Mouse (Mus musculus) stomach, postnatal 0 days (tissue): ENCODE measurements around the gene Syngr2. TPM values are rescaled to one million over a fixed set of nuclear protein-coding genes. Genes with fewer than 3 reads are reported as not detected.

Source experiments
- ATAC-seq: fragments of 200-750 bp; cut with Nextera tagmentation; 2 replicates; pipeline ENCODE4 v1.8.0; 2017; ENCODE audit not compliant: low FRiP score, low TSS enrichment
- DNase-seq: peaks from one replicate; pipeline ENCODE4 v3.0.0-alpha.2; 2016; ENCODE audit warnings: low spot score
- H3K27ac ChIP-seq: fragments of 300-500 bp; sonication (generic); replicated peaks from 2 replicates; pipeline ENCODE4 v1.5.1; 2014; ENCODE audit warnings: mild to moderate bottlenecking, control low read depth
- H3K27me3 ChIP-seq: fragments of 300-500 bp; sonication (generic); 2 replicates; pipeline ENCODE4 v1.6.1; 2014; ENCODE audit warnings: low read length; ENCODE audit not compliant: control insufficient read depth, insufficient read depth
- H3K36me3 ChIP-seq: fragments of 300-500 bp; sonication (generic); 2 replicates; pipeline ENCODE4 v1.6.1; 2014; ENCODE audit warnings: low read length, mixed read lengths; ENCODE audit not compliant: control insufficient read depth, insufficient read depth
- H3K4me1 ChIP-seq: fragments of 300-500 bp; sonication (generic); replicated peaks from 2 replicates; pipeline ENCODE4 v1.6.1; 2014; ENCODE audit warnings: antibody characterized with exemption; ENCODE audit not compliant: control insufficient read depth, insufficient read depth
- H3K4me2 ChIP-seq: fragments of 300-500 bp; sonication (generic); replicated peaks from 2 replicates; pipeline ENCODE4 v1.6.1; 2014; ENCODE audit warnings: low read depth, mild to moderate bottlenecking, control low read depth, moderate library complexity
- H3K4me3 ChIP-seq: fragments of 300-500 bp; sonication (generic); 2 replicates; pipeline ENCODE4 v1.5.1; 2014; ENCODE audit warnings: low read depth, low read length, control low read depth
- H3K9ac ChIP-seq: fragments of 300-500 bp; sonication (generic); 2 replicates; pipeline ENCODE4 v1.6.1; 2014; ENCODE audit warnings: mild to moderate bottlenecking, low read length, control low read depth, mixed read lengths
- H3K9me3 ChIP-seq: fragments of 300-500 bp; sonication (generic); 2 replicates; pipeline ENCODE4 v1.6.1; 2016; ENCODE audit warnings: low read length; ENCODE audit not compliant: control insufficient read depth
- CTCF ChIP-seq: IDR thresholded peaks from 2 replicates; pipeline ENCODE4 v1.5.1; 2016; ENCODE audit warnings: antibody characterized with exemption, low read depth, mild to moderate bottlenecking, moderate library complexity
- EP300 ChIP-seq: optimal IDR thresholded peaks from 2 replicates; pipeline ENCODE3; 2016; ENCODE audit warnings: antibody characterized with exemption
- WGBS: fragments of 180-500 bp; shearing (Covaris S2); extraction: QIAGEN DNeasy Blood & Tissue Kit; methylation state at CpG from one replicate; pipeline ENCODE4 v1.1.7; 2014; 5-methylcytosine and 5-hydroxymethylcytosine counted together
- polyA plus RNA-seq: library from polyadenylated mRNA; unstranded; fragments of >200 nt; fragmentation: Nextera tagmentation; extraction: Ambion mirVana; gene quantifications from 2 replicates; pipeline ENCODE4 v1.2.1, GENCODE M21; 2015

Syngr2 gene
- polyA plus RNA-seq, 1 experiment from 2014 or later = 165 TPM

GRCm38 (mm10) chr11:117844997-117845396, 35.5 kb downstream of the Syngr2 start:
- ATAC-seq (no peak), DNase-seq (no peak)
- Histone ChIP-seq H3K4me2 (no peak overlapping the region), H3K27ac (peak overlapping the region; percentile 49; the same call in 1 of the 2 replicates), H3K9ac (no peak overlapping the region), H3K4me3 (no peak overlapping the region), H3K36me3 (no peaks in the 10 kb centered on the region), H3K27me3 (no peaks in the 10 kb centered on the region), H3K4me1 (peaks cover 6% of the 10 kb centered on the region; the same call in 1 of the 2 replicates), H3K9me3 (no peaks in the 10 kb centered on the region)
- 54% methylated on average over 2 of the region's 2 CpGs for WGBS
- TF ChIP-seq EP300 (no peak), CTCF (no peak)

DNA sequence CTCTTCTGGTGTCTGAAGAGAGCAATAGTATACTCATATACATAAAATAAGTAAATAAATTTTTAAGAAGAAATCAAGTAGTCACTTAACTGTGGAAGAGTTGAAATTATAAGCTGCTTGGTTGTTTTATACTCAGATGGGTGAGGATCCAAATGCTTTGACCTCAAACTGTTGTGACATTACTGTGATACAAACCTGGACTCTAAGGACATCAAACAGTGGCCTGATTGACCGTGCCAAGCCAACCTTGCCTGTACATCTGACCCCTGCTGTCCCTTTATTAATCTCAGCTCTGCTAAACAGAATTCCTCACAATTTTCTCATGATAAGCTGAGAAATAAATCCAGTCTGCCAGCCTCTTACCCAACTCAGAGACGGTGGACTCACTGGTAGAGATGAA, 36.2 kb downstream of the Syngr2 start:
- 73% methylated on average over 2 of the region's 2 CpGs for WGBS
- Histone ChIP-seq H3K4me3 (no peak overlapping the region), H3K27ac (no peak overlapping the region), H3K9ac (no peak overlapping the region), H3K9me3 (no peaks in the 10 kb centered on the region), H3K36me3 (no peaks in the 10 kb centered on the region), H3K4me2 (no peak overlapping the region), H3K27me3 (no peaks in the 10 kb centered on the region), H3K4me1 (peaks cover 9% of the 10 kb centered on the region; the same call in 1 of the 2 replicates)
- ATAC-seq = no peak
- TF ChIP-seq EP300 (no peak), CTCF (no peak)
- no peak for DNase-seq

GRCm38 (mm10) chr11:117846640-117847039, 37.2 kb downstream of the Syngr2 start:
- peak overlapping the region; percentile 35; the same call in 1 of the 2 replicates for H3K27ac ChIP-seq
- TF ChIP-seq CTCF (peak; percentile 64), EP300 (no peak)
- no peaks in the 10 kb centered on the region for H3K9me3 ChIP-seq
- WGBS = 44% methylated on average over 5 of the region's 5 CpGs
- no peak overlapping the region for H3K4me3 ChIP-seq
- H3K27me3 ChIP-seq = no peaks in the 10 kb centered on the region
- DNase-seq (peak; percentile 28), ATAC-seq (no peak; the same call in 1 of the 2 replicates)
- H3K36me3 ChIP-seq = no peaks in the 10 kb centered on the region
- H3K4me1 ChIP-seq = peaks cover 9% of the 10 kb centered on the region; the same call in 1 of the 2 replicates
- H3K9ac ChIP-seq = no peak overlapping the region
- H3K4me2 ChIP-seq = no peak overlapping the region

DNA sequence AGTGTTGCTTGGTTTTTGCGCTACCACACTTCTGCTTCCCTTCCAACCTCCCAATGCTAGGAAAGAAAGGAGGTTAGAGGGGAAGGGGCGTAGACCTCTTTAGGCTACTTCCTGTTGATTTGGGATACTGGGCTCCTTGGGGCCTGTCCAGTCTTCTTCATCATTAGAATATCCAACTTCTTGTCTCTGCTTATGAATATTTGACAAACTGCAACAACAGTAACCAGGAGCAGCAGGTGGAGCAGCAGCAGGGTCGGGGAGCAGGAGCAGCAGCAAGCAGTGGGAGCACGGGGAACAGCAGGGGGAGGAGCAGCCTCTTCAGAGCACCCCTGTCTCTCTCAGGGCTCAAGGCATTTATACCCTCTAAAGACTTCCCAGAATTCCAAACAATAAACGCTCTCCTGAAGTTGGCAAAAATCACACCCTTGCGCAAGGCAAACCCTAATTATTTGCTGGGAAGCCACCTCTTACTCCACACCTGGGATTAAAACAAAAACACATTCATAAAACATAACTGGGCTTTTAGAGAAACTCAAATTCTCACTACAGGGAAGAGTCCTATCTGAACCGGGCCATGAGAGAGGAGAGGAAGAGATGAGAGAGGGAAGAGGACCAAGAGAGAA, 38.2 kb downstream of the Syngr2 start:
- DNase-seq = no peak
- Histone ChIP-seq H3K4me3 (peak overlapping the region; percentile 61; the same call in 1 of the 2 replicates), H3K4me1 (peaks cover 9% of the 10 kb centered on the region; the same call in 1 of the 2 replicates), H3K36me3 (no peaks in the 10 kb centered on the region), H3K4me2 (peak overlapping the region; percentile 89), H3K9me3 (no peaks in the 10 kb centered on the region), H3K9ac (peak overlapping the region; percentile 80), H3K27me3 (no peaks in the 10 kb centered on the region), H3K27ac (peak overlapping the region; percentile 96)
- ATAC-seq = no peak
- 62% methylated on average over 7 of the region's 7 CpGs for WGBS
- TF ChIP-seq EP300 (no peak), CTCF (no peak)

GRCm38 (mm10) chr11:117848271-117848984, 39.0 kb downstream of the Syngr2 start:
- Histone ChIP-seq H3K9ac (peak overlapping the region; percentile 80), H3K4me2 (peak overlapping the region; percentile 89), H3K27me3 (no peaks in the 10 kb centered on the region), H3K36me3 (no peaks in the 10 kb centered on the region), H3K4me3 (peak overlapping the region; percentile 61), H3K27ac (peak overlapping the region; percentile 96), H3K4me1 (peaks cover 9% of the 10 kb centered on the region; the same call in 1 of the 2 replicates), H3K9me3 (no peaks in the 10 kb centered on the region)
- ATAC-seq (peak; percentile 57), DNase-seq (no peak)
- TF ChIP-seq CTCF = no peak
- TF ChIP-seq EP300 = no peak
- 3% methylated on average over 19 of the region's 19 CpGs for WGBS
